Mouse (Mus musculus): ENCODE data around the gene Etv6. TPM values are rescaled to one million over a fixed set of nuclear protein-coding genes. Genes with fewer than 3 reads are reported as not detected.

Gene Etv6
- total and polyA plus RNA-seq, 3 experiments, result 12.6 to 25.9 TPM; not detected in 1

DNA sequence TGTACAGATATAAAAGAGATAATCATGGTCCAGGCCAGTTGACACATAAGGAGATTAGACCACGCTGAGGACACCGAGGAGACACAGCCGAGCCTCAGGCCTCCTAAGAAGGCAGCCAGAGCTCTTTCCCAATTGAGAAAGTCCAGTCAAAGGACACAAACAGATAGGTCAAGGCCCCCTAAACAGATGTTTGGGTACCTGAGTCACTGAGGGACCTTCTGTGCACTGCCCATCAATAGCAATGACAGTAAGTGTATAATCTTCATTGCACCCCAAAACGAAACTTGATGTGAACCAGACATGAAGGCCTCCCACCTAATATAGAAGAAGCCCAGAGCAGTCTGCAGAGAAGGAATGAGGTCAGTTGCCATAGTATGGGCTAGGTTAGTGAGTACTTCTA lies 226.9 kb downstream of the Etv6 start:
- Histone ChIP-seq H3K4me3 (ENCODE audit: control insufficient read depth in 1 of 2, insufficient read depth in 1 of 2, low read depth in 2 of 2, low read length in 2 of 2) (no peak overlapping the region), H3K36me3 (ENCODE audit: control insufficient read depth in 1 of 2, insufficient read depth in 2 of 2, low read length in 2 of 2) (peaks cover 0 to 9% of the 10 kb centered on the region in 2 experiments; a peak in 2 of 4 replicates), H3K79me2 (ENCODE audit: control insufficient read depth, insufficient read depth, low read length, poor library complexity) (no peaks in the 10 kb centered on the region), H3K27me3 (ENCODE audit: control insufficient read depth in 1 of 2, insufficient read depth in 2 of 2, low read length in 2 of 2) (no peaks in the 10 kb centered on the region), H3K27ac (ENCODE audit: control insufficient read depth, low read depth, low read length) (no peak overlapping the region), H3K4me1 (ENCODE audit: control insufficient read depth in 1 of 2, insufficient read depth in 2 of 2, low read length in 2 of 2) (no peaks in the 10 kb centered on the region), H3K9me3 (replicated peaks; ENCODE audit: insufficient read depth, low read length) (no peaks in the 10 kb centered on the region), H3K9ac (ENCODE audit: control insufficient read depth, low read depth, low read length, poor library complexity, severe bottlenecking) (no peak overlapping the region)
- DNase-seq (ENCODE audit: low read depth, low spot score), result no peak
- TF ChIP-seq HCFC1 (IDR thresholded peaks at IDR 0.05; ENCODE audit: low read depth, low read length) (no peak), RCOR1 (IDR thresholded peaks at IDR 0.05; ENCODE audit: low read depth, low read length) (no peak), MAFK (IDR thresholded peaks at IDR 0.05; ENCODE audit: borderline replicate concordance, low read depth, low read length) (no peak), NELFE (IDR thresholded peaks at IDR 0.05; ENCODE audit: low read depth, low read length) (no peak), EP300 (IDR thresholded peaks at IDR 0.05; ENCODE audit: low read depth in 1 of 2, low read length in 2 of 2) (no peak), TBP (IDR thresholded peaks at IDR 0.05; ENCODE audit: low read depth, low read length) (no peak)

- TF ChIP-seq RCOR1 (IDR thresholded peaks at IDR 0.05; ENCODE audit: low read depth, low read length) (no peak), MAFK (IDR thresholded peaks at IDR 0.05; ENCODE audit: borderline replicate concordance, low read depth, low read length) (no peak), GABPA (IDR thresholded peaks at IDR 0.05; ENCODE audit: low read depth, low read length) (no peak), CHD1 (IDR thresholded peaks at IDR 0.05; ENCODE audit: low read depth, low read length) (no peak), POLR2AphosphoS5 (IDR thresholded peaks at IDR 0.05; ENCODE audit: borderline replicate concordance, low read depth, low read length) (no peak), CTCF (IDR thresholded peaks at IDR 0.05 in 2 of 3, conservative IDR thresholded peaks at IDR 0.05 in 1 of 3; ENCODE audit: control insufficient read depth in 1 of 3, insufficient read depth in 1 of 3, low read depth in 2 of 3, low read length in 3 of 3, poor library complexity in 1 of 3, severe bottlenecking in 1 of 3) (no peak), NRF1 (IDR thresholded peaks at IDR 0.05; ENCODE audit: insufficient read depth, low read depth, low read length, poor library complexity, severe bottlenecking) (no peak), NELFE (IDR thresholded peaks at IDR 0.05; ENCODE audit: low read depth, low read length) (no peak), TBP (IDR thresholded peaks at IDR 0.05; ENCODE audit: low read depth, low read length) (no peak), ZC3H11A (IDR thresholded peaks at IDR 0.05; ENCODE audit: low read depth, low read length) (no peak), MAX (IDR thresholded peaks at IDR 0.05; ENCODE audit: low read length) (no peak), USF1 (IDR thresholded peaks at IDR 0.05; ENCODE audit: low read depth, low read length) (no peak)
- no peak overlapping the region for H3K27ac ChIP-seq (ENCODE audit: control insufficient read depth, low read depth, low read length)
- H3K79me2 ChIP-seq (ENCODE audit: control insufficient read depth, insufficient read depth, low read length, poor library complexity), result no peaks in the 10 kb centered on the region
- no peaks in the 10 kb centered on the region for H3K9me3 ChIP-seq (replicated peaks; ENCODE audit: insufficient read depth, low read length)
- H3K36me3 ChIP-seq (ENCODE audit: control insufficient read depth in 1 of 2, insufficient read depth in 2 of 2, low read length in 2 of 2), result peaks cover 0 to 11% of the 10 kb centered on the region in 2 experiments; a peak in 2 of 4 replicates
- H3K9ac ChIP-seq (ENCODE audit: control insufficient read depth, low read depth, low read length, poor library complexity, severe bottlenecking), result no peak overlapping the region
- no peak for DNase-seq (ENCODE audit: low read depth, low spot score)
- no peaks in the 10 kb centered on the region for H3K27me3 ChIP-seq (ENCODE audit: control insufficient read depth in 1 of 2, insufficient read depth in 2 of 2, low read length in 2 of 2)
- H3K4me1 ChIP-seq (ENCODE audit: control insufficient read depth in 1 of 2, insufficient read depth in 2 of 2, low read length in 2 of 2), result no peaks in the 10 kb centered on the region
- no peak overlapping the region for H3K4me3 ChIP-seq (ENCODE audit: control insufficient read depth in 1 of 2, insufficient read depth in 1 of 2, low read depth in 2 of 2, low read length in 2 of 2)
Measured at GRCm38 (mm10) chr6:134262911-134263607, 227.6 kb downstream of the Etv6 start.
